Mouse (Mus musculus) small intestine, adult 2 months (tissue): Measurements from ENCODE around the gene Zfp423.

ENCODE experiments used
- CTCF ChIP-seq: fragments of 200-500 bp; IDR thresholded peaks from 2 replicates; pipeline ENCODE4 v1.5.1; 2012; ENCODE audit warnings: low read depth, mild to moderate bottlenecking, control low read depth, inconsistent platforms, low read length, moderate library complexity, mixed read lengths; ENCODE audit not compliant: insufficient replicate concordance, insufficient read length; ENCODE audit errors: extremely low read depth
- POLR2A ChIP-seq: fragments of 200-500 bp; IDR thresholded peaks from 2 replicates; pipeline ENCODE4 v1.6.1; 2012; ENCODE audit warnings: low read depth, mild to moderate bottlenecking, control low read depth, inconsistent platforms, low read length, moderate library complexity

DNA sequence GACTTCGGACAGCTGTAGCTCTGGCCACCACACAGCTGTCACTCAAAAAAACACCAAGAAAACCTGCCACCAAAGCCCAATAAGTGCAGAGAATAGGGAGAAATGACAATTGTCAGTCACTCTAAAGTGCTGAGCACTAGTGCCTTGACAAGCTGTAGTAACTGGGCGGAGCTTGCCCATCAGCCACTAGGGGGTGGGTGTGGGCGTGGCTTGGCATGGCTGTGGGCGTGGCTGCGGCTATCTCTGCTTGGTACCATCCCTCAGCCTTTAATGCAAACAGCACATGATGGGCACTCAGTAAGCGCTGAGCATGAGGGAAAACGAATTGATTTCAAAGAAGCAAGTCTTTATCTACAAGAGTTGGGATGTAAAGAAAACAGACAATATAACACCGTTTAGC lies 95.2 kb downstream of the Zfp423 start:
- TF ChIP-seq CTCF (no peak), POLR2A (no peak)
